Mouse (Mus musculus): ENCODE data around the gene Paqr8.

DNA sequence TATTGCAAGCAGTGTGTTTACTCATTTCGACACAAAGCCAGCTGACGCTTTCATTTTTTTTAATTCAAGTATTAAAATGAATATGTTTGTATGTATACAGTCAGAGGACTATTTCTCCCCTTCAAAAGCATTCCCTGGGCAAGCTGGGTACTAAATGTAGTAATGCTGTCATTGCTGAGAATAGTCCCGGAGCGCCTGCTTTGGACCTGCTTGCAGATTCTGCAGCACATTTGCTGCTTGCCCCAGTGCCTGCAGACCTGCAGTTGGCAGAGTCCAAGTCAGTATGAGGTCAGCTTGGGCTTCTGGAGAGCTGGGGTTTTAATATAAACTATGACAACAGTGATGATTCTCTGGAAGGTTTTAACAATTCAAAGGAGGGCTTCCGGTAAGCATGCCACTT is 2.7 kb downstream of the Paqr8 start:
- TF ChIP-seq POLR2A (IDR thresholded peaks at IDR 0.05; ENCODE audit: borderline replicate concordance, control insufficient read depth, low read depth, low read length), result no peak
- no peak for TF ChIP-seq CTCF (IDR thresholded peaks at IDR 0.05; ENCODE audit: control insufficient read depth, insufficient read depth, low read length)

All from bone marrow, adult 2 months (tissue).